Mouse (Mus musculus) embryonic facial prominence, embryonic 12.5 days (tissue): ENCODE measurements around the gene Gm17490. TPM values are rescaled to one million over a fixed set of nuclear protein-coding genes. Genes with fewer than 3 reads are reported as not detected.

ENCODE experiments used
- ATAC-seq: fragments of 200-750 bp; cut with Nextera tagmentation; 2 replicates; pipeline ENCODE4 v1.8.0; 2017; ENCODE audit not compliant: insufficient number of reproducible peaks, insufficient read depth, low FRiP score, low TSS enrichment
- H3K27ac ChIP-seq: fragments of 300-500 bp; sonication (generic); 2 replicates; pipeline ENCODE4 v1.5.1; 2016; ENCODE audit warnings: mild to moderate bottlenecking
- H3K27me3 ChIP-seq: fragments of 300-500 bp; sonication (generic); 2 replicates; pipeline ENCODE4 v1.6.1; 2016; ENCODE audit warnings: mild to moderate bottlenecking, moderate library complexity
- H3K36me3 ChIP-seq: fragments of 300-500 bp; sonication (generic); 2 replicates; pipeline ENCODE4 v1.6.1; 2016; ENCODE audit warnings: mild to moderate bottlenecking
- H3K4me1 ChIP-seq: fragments of 300-500 bp; sonication (generic); 2 replicates; pipeline ENCODE4 v1.6.1; 2016
- H3K4me2 ChIP-seq: fragments of 300-500 bp; sonication (generic); replicated peaks from 2 replicates; pipeline ENCODE4 v1.6.1; 2016; ENCODE audit warnings: mild to moderate bottlenecking, moderate library complexity
- H3K4me3 ChIP-seq: fragments of 300-500 bp; sonication (generic); 2 replicates; pipeline ENCODE4 v1.5.1; 2016; ENCODE audit warnings: mild to moderate bottlenecking
- H3K9ac ChIP-seq: fragments of 300-500 bp; sonication (generic); 2 replicates; pipeline ENCODE4 v1.6.1; 2016; ENCODE audit warnings: mild to moderate bottlenecking, moderate library complexity
- H3K9me3 ChIP-seq: fragments of 300-500 bp; sonication (generic); 2 replicates; pipeline ENCODE4 v1.6.1; 2016; ENCODE audit warnings: mild to moderate bottlenecking, moderate library complexity
- WGBS: fragments of 180-500 bp; shearing (Covaris S2); methylation state at CpG from one replicate; pipeline ENCODE4 v1.1.7; 2016; 5-methylcytosine and 5-hydroxymethylcytosine counted together
- polyA plus RNA-seq: library from polyadenylated mRNA; unstranded; fragments of >200 nt; fragmentation: Nextera tagmentation; extraction: Ambion mirVana; gene quantifications from 2 replicates; pipeline ENCODE4 v1.2.1, GENCODE M21; 2016

The Gm17490 gene
- polyA plus RNA-seq, 1 experiment from 2014 or later: not detected

DNA sequence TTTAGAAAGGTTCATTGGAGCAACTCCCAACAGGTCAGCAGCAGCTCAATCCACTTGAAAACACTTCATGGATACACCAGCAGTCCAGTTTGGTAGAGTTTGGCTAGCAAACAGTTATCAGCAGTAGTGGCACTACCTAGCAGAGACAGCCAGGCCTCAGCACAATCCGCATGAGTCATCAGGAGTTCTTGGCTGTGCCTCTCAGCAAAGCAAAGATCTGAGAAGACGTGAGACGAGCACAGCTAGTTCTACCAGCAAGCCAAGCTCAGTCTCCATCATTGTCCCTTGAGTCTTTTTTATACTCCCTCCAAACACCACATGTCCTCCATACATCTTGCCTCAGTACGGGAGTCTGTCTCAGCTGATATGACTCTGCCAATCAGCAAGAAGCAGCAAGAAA is 46.7 kb downstream of the Gm17490 start:
- H3K9ac ChIP-seq: no peak overlapping the region
- no peak overlapping the region for H3K4me2 ChIP-seq
- H3K9me3 ChIP-seq: no peaks in the 10 kb centered on the region
- no peak overlapping the region for H3K4me3 ChIP-seq
- no peaks in the 10 kb centered on the region for H3K27me3 ChIP-seq
- H3K4me1 ChIP-seq: no peaks in the 10 kb centered on the region
- 93% methylated on average over 4 of the region's 4 CpGs for WGBS
- peaks cover 22% of the 10 kb centered on the region for H3K36me3 ChIP-seq
- H3K27ac ChIP-seq: no peak overlapping the region
- no peak for ATAC-seq

DNA sequence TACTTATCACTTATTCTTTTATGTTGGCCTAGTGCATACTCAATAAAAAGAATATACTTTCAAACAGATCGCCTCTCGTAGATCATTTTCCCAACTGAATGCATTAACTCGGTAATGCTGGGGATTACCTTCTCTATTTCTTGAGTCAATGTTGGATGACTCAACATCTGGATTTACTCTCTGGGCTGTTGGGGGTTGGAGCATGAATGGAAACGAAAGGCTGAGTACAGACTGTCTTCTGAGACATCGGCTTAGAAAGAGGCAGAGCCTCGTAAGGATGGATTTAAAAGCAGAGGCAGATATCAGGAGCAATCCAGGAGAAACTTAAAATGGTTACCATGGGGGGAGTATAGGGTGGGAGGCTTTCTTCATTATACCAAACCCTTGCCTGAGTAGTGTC is 47.9 kb downstream of the Gm17490 start:
- Histone ChIP-seq H3K4me1 (no peaks in the 10 kb centered on the region), H3K4me3 (no peak overlapping the region), H3K36me3 (peaks cover 12% of the 10 kb centered on the region), H3K9me3 (no peaks in the 10 kb centered on the region), H3K4me2 (no peak overlapping the region), H3K9ac (no peak overlapping the region), H3K27me3 (no peaks in the 10 kb centered on the region), H3K27ac (no peak overlapping the region)
- no peak for ATAC-seq
- 71% methylated on average over 6 of the region's 6 CpGs for WGBS

Other genes starting within 250 kb of the Gm17490 start
- 14.2 and 16.2 TPM in 2 replicates for gene Pfkfb3, start 72.2 kb downstream of the Gm17490 start, polyA plus RNA-seq
- 176 and 185 TPM in 2 replicates for gene Rbm17, start 22.1 kb downstream of the Gm17490 start, polyA plus RNA-seq
- not detected in 2 replicates for gene Il2ra, start 16.5 kb upstream of the Gm17490 start, polyA plus RNA-seq
- gene Il15ra, start 79.0 kb upstream of the Gm17490 start, polyA plus RNA-seq: 0.60 and 0.69 TPM in 2 replicates
- 154 and 160 TPM in 2 replicates for gene Fbh1, start 151.3 kb upstream of the Gm17490 start, polyA plus RNA-seq
- gene Ankrd16, start 151.6 kb upstream of the Gm17490 start, polyA plus RNA-seq: 58.0 and 59.5 TPM in 2 replicates